Mouse (Mus musculus) spleen, adult 2 months (tissue): ENCODE results near the gene Gm3409.
"Not testable (repeated sequence)": the region's sequence is repeated elsewhere in the genome, so short reads cannot be mapped to it uniquely, and the experiment has no call there.

Experiments
- CTCF ChIP-seq: fragments of 200-500 bp; IDR thresholded peaks from 2 replicates; pipeline ENCODE4 v1.5.1; 2011; ENCODE audit warnings: mild to moderate bottlenecking, inconsistent platforms; ENCODE audit not compliant: insufficient read depth, insufficient read length, insufficient replicate concordance; ENCODE audit errors: extremely low read depth
- POLR2A ChIP-seq: fragments of 200-500 bp; IDR thresholded peaks from 2 replicates; pipeline ENCODE4 v1.6.1; 2011; ENCODE audit warnings: low read depth, low read length, inconsistent platforms

- TF ChIP-seq CTCF, POLR2A: not testable (repeated sequence)
Measured at GRCm38 (mm10) chr5:146513823-146514222, 23.6 kb upstream of the Gm3409 start, which contains the start of gene Gm3402.
